Mouse (Mus musculus): ENCODE data around the gene Alkbh6. TPM values are rescaled to one million over a fixed set of nuclear protein-coding genes. Genes with fewer than 3 reads are reported as not detected.

Gene Alkbh6
- polyA plus RNA-seq, 1 experiment, result 20.7 TPM

DNA sequence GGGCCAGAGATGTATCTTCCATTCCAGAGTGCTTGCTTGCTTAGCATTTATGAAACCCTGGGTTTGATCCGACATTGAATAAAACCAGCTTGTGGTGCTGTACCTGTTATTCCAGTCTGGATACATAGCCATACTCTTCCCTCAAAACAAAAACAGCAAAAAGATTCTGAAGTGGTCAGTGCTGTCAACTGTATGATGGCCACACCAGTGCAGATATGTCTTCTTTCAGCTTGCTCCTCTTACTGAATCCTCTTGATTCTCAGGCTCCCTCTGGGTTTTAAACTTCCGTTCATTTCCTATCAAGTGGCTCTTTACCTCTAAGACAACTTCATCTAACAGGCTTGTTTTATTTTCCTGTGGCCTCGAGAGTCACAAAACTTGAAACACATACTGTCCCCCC lies 15.3 kb downstream of the Alkbh6 start, which contains the start of gene Sdhaf1:
Gene Sdhaf1, minus strand, starts transcription at position 101 of the 400 bp plus-strand sequence.
- Histone ChIP-seq H3K4me3 (ENCODE audit: insufficient read depth, low read length) (peak within 1 kb of the TSS; percentile 43; the same call in 1 of the 2 replicates), H3K4me1 (ENCODE audit: control insufficient read depth, insufficient read depth, low read length) (peaks cover 3% of the 10 kb centered on the region; the same call in 1 of the 2 replicates), H3K27ac (ENCODE audit: insufficient read depth, low read length) (peak within 1 kb of the TSS; percentile 60; the same call in 1 of the 2 replicates)
- TF ChIP-seq POLR2A (IDR thresholded peaks at IDR 0.05; ENCODE audit: low read depth, low read length), result no peak
- no peak for TF ChIP-seq CTCF (IDR thresholded peaks at IDR 0.05; ENCODE audit: borderline replicate concordance, insufficient read depth, low read length)

DNA sequence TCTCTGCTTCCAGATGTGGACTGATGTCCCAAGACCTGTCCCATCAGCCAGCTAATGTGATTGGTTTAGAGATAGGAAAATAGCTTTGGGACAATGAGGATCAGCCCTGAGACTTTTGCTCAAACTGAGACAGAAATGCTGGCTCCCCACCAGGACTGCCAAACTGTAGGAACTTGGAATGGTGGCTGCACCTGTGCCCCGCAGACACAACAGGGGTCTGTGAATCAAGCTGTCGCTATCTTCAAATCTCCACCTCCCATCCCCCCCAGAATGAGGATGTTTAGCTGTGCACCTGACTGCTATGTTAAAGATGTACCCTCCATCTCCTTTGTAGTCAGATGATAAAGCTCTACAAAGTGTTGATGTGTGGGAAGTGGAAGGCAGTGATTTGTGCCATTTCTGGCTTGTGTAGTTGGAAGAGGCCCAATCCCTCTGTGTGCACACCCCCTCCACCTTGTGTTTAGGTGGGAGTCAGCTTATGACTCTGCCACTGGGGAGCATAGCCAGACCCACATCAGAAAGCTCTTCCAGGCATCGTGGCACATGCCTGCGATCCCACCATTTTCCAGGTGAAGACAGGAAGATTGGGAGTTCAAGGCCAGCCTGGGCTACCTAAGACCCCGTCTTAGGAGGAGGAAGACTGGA lies 15.9 kb downstream of the Alkbh6 start:
- H3K4me1 ChIP-seq (ENCODE audit: control insufficient read depth, insufficient read depth, low read length), result peaks cover 3% of the 10 kb centered on the region; the same call in 1 of the 2 replicates
- no peak overlapping the region for H3K27ac ChIP-seq (ENCODE audit: insufficient read depth, low read length)
- TF ChIP-seq POLR2A (IDR thresholded peaks at IDR 0.05; ENCODE audit: low read depth, low read length) (no peak), CTCF (IDR thresholded peaks at IDR 0.05; ENCODE audit: borderline replicate concordance, insufficient read depth, low read length) (no peak)
- H3K4me3 ChIP-seq (ENCODE audit: insufficient read depth, low read length), result no peak overlapping the region

DNA sequence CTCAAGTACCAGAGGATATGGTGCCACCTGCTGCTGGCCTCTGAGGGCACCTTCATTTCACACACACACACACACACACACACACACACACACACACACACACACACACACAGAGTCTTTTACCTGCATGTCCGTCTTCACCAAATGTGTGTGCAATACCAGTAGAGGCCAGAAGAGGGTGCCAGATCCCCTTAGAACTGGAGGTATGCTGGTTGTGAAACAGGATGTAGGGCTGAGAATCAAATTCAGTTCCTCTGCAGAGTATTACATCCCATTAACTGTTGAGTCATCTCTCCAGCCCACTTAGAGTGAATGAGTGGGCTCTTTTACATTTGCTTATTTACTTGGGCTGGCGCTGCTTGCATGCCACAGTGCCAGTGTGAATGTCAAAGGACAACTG lies 16.8 kb downstream of the Alkbh6 start:
- TF ChIP-seq POLR2A (IDR thresholded peaks at IDR 0.05; ENCODE audit: low read depth, low read length) (no peak), CTCF (IDR thresholded peaks at IDR 0.05; ENCODE audit: borderline replicate concordance, insufficient read depth, low read length) (no peak)
- Histone ChIP-seq H3K27ac (ENCODE audit: insufficient read depth, low read length) (no peak overlapping the region), H3K4me1 (ENCODE audit: control insufficient read depth, insufficient read depth, low read length) (peaks cover 3% of the 10 kb centered on the region; the same call in 1 of the 2 replicates), H3K4me3 (ENCODE audit: insufficient read depth, low read length) (no peak overlapping the region)

DNA sequence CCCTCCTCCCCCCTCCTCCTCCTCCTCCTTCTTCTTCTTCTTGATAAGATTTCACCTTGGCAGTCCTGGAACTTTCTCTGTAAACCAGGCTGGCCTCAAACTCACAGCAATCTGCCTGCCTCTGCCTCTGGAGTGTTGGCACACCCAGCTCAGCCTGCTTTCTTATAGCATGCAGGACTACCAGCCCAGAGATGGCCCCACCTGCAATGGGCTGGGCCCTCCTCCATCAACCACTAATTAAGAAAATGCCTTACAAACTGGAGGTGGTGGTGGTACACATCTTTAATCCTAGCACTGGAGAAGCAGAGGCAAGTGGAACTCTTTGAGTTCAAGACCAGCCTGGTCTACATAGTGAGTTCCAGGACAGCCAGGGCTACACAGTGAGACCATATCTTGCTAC lies 17.9 kb downstream of the Alkbh6 start:
- no peak for TF ChIP-seq POLR2A (IDR thresholded peaks at IDR 0.05; ENCODE audit: low read depth, low read length)
- TF ChIP-seq CTCF (IDR thresholded peaks at IDR 0.05; ENCODE audit: borderline replicate concordance, insufficient read depth, low read length), result no peak
- H3K4me1 ChIP-seq (ENCODE audit: control insufficient read depth, insufficient read depth, low read length), result peaks cover 3% of the 10 kb centered on the region; the same call in 1 of the 2 replicates
- no peak overlapping the region for H3K4me3 ChIP-seq (ENCODE audit: insufficient read depth, low read length)
- no peak overlapping the region for H3K27ac ChIP-seq (ENCODE audit: insufficient read depth, low read length)

DNA sequence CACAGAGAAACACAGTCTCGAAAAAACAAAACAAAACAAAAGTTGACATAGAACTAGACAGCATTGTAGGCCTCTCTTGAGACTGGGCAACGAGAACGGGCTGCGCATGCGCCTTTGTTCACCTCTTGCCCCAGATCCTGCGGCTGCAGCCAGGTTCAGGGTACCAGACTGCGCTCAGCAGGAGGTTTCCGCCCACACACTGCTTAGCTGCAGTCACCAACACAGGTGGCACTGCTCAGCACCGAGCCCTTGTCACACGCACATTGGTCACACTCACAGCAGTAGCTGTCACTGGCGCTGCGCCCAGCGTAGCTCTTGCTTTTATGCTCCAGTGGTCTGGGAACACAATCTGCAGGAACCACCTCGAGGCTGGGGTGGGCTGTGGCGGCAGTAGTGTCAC lies 18.6 kb downstream of the Alkbh6 start:
- Histone ChIP-seq H3K4me3 (ENCODE audit: insufficient read depth, low read length) (no peak overlapping the region), H3K4me1 (ENCODE audit: control insufficient read depth, insufficient read depth, low read length) (peaks cover 3% of the 10 kb centered on the region; the same call in 1 of the 2 replicates), H3K27ac (ENCODE audit: insufficient read depth, low read length) (no peak overlapping the region)
- TF ChIP-seq CTCF (IDR thresholded peaks at IDR 0.05; ENCODE audit: borderline replicate concordance, insufficient read depth, low read length) (no peak), POLR2A (IDR thresholded peaks at IDR 0.05; ENCODE audit: low read depth, low read length) (no peak)

DNA sequence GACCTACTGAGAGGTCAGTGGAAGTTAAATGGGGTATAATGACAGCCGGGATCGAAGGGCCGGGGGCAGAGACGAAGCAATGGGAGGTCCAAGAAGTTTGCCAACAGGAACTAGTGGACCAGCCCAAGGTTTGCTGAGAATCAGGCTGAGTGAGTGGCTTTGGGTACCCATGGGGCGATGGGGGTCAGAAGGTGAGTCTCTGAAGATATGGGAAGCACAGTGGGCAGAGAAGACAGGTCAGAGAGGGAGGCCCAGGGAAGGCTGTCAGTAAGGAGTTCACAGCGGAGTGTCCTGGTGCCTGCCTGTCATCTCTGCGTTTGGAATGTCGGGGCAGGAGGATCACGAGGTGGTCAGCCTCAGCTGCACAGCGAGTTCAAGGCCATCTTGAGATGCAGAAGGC lies 19.9 kb downstream of the Alkbh6 start:
- Histone ChIP-seq H3K27ac (ENCODE audit: insufficient read depth, low read length) (no peak overlapping the region), H3K4me3 (ENCODE audit: insufficient read depth, low read length) (no peak overlapping the region), H3K4me1 (ENCODE audit: control insufficient read depth, insufficient read depth, low read length) (no peaks in the 10 kb centered on the region)
- TF ChIP-seq POLR2A (IDR thresholded peaks at IDR 0.05; ENCODE audit: low read depth, low read length), result no peak
- TF ChIP-seq CTCF (IDR thresholded peaks at IDR 0.05; ENCODE audit: borderline replicate concordance, insufficient read depth, low read length), result no peak

DNA sequence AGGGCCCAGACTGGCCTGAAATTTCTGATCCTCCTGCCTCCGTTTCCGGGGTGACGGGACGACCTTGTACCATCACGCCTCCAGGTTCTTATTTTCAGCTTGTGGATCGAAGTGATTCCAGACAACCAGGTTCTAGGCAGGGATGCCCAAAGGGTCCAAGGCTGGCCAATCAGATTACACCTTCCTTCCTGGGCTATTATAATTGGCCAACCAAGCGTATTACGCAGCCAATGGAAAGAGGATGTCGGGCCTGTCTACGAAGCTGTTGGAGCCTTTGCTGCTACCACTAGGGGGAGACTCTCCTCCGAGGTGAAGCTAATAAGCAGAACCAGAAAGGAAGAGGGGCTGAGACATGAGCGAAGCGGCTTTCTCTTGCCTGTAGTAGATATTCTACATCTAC lies 23.4 kb downstream of the Alkbh6 start:
- H3K27ac ChIP-seq (ENCODE audit: insufficient read depth, low read length), result no peak overlapping the region

DNA sequence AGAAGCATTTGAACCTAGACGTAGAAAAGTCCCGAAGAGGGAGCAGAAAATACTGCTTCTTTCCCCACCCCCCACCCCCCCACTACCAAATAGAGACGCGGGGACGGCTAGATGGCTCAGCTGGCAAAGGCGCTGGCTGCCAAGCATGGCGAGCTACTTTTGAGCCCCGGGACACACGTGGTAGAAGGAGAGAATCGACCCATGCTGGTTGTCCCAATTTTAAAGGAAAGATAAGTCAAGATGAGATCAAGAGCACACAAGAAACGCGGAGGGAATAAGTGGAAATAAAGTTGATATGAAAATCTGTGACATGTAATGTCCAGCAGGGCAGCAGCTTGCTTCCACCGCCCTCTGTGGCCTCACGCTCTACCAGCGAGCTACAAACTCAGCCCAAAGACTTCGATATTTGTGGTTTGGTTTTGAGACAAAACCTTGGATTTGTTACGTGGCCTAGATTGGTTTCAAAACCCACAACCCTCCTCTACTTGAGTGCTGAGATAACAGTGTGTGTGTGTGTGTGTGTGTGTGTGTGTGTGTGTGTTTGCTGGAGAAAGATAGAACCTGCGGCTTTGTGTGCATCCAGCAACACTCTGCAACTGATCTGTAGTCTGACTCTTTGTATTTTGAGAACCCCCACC lies 24.2 kb downstream of the Alkbh6 start:
- H3K4me3 ChIP-seq (ENCODE audit: insufficient read depth, low read length), result no peak overlapping the region
- H3K27ac ChIP-seq (ENCODE audit: insufficient read depth, low read length), result no peak overlapping the region
- no peaks in the 10 kb centered on the region for H3K4me1 ChIP-seq (ENCODE audit: control insufficient read depth, insufficient read depth, low read length)
- TF ChIP-seq POLR2A (IDR thresholded peaks at IDR 0.05; ENCODE audit: low read depth, low read length) (no peak), CTCF (IDR thresholded peaks at IDR 0.05; ENCODE audit: borderline replicate concordance, insufficient read depth, low read length) (no peak)

More for the DNA sequence above, 23.4 kb downstream of the Alkbh6 start:
- Histone ChIP-seq H3K4me1 (ENCODE audit: control insufficient read depth, insufficient read depth, low read length) (no peaks in the 10 kb centered on the region), H3K4me3 (ENCODE audit: insufficient read depth, low read length) (no peak overlapping the region)
- TF ChIP-seq CTCF (IDR thresholded peaks at IDR 0.05; ENCODE audit: borderline replicate concordance, insufficient read depth, low read length), result peak; percentile 57; the same call in 1 of the 2 replicates
- no peak for TF ChIP-seq POLR2A (IDR thresholded peaks at IDR 0.05; ENCODE audit: low read depth, low read length)

DNA sequence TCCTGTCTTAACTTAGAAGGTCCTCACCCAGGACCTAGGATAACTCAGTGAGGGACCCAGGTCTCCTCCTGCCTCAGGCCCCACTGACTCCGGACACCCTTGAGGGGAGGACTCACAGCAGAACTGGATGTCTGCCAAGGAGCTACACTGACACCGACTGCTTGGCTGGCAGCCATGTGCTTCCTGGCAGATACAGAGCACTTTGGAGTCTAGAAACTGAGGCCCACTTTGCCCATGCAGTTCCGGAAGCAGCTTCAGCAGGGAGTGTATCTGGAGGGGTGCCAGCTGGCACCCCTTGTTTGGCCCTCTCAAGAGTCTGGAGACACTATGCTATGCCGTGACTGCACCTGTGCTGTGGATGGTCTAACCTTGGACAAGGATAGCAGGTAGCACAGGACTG lies 24.9 kb downstream of the Alkbh6 start:
- H3K27ac ChIP-seq (ENCODE audit: insufficient read depth, low read length), result no peak overlapping the region
- H3K4me1 ChIP-seq (ENCODE audit: control insufficient read depth, insufficient read depth, low read length), result no peaks in the 10 kb centered on the region
- TF ChIP-seq POLR2A (IDR thresholded peaks at IDR 0.05; ENCODE audit: low read depth, low read length) (no peak), CTCF (IDR thresholded peaks at IDR 0.05; ENCODE audit: borderline replicate concordance, insufficient read depth, low read length) (no peak)
- H3K4me3 ChIP-seq (ENCODE audit: insufficient read depth, low read length), result no peak overlapping the region

DNA sequence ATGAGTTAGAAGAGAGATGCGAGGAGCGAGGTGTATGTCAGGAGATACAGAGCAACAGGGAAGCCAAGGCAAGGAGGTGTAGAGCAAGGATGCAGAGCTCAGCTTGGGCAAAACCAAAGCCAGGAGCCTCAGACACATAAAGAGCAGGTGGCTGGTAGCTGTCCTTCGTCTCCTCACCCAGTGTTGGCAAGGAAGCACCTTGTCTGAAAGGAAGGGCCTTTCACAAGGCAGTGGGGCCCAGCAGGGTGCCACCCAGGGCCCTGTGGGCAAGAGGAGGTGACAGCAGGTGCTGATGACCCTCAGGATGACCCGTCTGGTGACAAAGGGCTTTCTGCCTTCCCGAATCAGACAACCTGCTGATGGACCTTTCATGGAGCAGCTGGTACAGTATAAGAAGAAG lies 26.0 kb downstream of the Alkbh6 start:
- TF ChIP-seq CTCF (IDR thresholded peaks at IDR 0.05; ENCODE audit: borderline replicate concordance, insufficient read depth, low read length), result no peak
- no peak for TF ChIP-seq POLR2A (IDR thresholded peaks at IDR 0.05; ENCODE audit: low read depth, low read length)
- H3K4me3 ChIP-seq (ENCODE audit: insufficient read depth, low read length), result no peak overlapping the region
- no peak overlapping the region for H3K27ac ChIP-seq (ENCODE audit: insufficient read depth, low read length)
- H3K4me1 ChIP-seq (ENCODE audit: control insufficient read depth, insufficient read depth, low read length), result no peaks in the 10 kb centered on the region

Data from embryonic fibroblast, embryonic 13.5 days (primary cell).